Mouse (Mus musculus) lung, postnatal 25 days (tissue): ENCODE results near the gene Fbf1.
A peak's percentile ranks its signal among the peaks of the same experiment; 100 is the strongest.
"Not testable (repeated sequence)": the region's sequence is repeated elsewhere in the genome, so short reads cannot be mapped to it uniquely, and the experiment has no call there.

ENCODE experiments used
- DNase-seq: peaks from one replicate; pipeline ENCODE4 v3.0.0; 2022; ENCODE audit warnings: low spot score

The Fbf1 gene

DNA sequence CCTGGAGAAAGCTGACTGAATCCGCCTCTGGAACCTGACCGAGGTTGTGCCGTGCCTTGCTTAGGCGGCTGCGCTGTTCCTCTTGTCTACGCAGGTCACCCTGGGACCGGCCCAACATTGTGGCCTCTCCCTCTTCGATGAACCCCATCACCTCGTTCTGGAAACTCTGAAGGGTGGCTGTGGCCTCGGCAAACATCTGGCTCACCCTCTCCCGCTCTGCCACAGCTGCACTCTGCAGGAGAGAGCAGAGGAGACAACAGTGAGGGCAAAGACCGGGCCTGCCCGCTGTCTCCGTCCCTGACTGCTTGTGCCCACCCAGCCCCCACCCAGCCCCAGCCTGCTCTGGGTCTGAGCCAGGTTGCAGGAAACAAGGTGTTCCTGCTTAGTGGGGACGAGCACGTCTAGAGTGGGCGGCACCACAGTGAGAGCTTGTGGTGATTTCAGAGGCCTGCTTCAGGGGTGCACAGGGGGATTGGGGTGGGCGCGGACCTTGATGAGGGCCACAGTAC is 60.1 kb downstream of the Fbf1 start:
- no peak for DNase-seq

DNA sequence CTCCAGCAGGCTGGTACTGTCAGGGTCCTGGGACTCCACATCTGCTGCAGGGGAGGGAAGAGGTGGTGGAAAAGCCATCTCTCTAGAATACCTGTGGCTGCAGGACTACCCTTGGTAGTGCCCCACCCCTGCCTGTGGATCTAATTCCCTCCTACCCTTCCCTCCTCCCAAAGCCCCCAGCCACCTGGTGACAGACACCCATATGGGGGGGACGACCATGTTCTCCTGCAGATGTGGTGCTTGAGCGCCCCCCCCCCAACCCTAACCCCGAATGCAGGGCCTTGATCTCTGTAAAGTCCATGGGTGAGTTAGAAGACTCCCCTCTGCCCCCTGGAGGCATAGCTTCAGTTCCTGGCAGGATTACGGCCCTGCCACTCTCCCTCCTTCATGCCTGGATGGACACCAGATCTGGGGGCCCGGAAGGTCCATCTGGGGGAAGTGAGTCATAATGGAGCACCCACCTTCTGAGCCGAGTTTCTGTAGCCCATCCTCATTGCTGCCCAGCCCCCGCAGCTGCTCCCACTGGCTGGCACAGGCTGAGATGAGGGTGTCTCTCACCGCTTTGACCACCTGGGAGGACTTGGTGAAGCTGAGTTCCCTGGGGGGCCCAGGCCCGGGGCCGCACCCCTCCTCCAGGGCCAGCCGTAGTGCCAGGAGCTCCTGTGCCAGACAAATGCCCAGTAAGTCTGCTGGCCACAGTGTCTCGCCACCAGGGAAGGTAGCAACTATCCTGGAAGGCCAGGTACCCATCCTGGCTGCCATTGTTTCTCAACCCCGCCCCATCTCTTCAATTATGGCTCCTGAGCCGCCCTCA is 60.8 kb downstream of the Fbf1 start:
- no peak for DNase-seq

DNA sequence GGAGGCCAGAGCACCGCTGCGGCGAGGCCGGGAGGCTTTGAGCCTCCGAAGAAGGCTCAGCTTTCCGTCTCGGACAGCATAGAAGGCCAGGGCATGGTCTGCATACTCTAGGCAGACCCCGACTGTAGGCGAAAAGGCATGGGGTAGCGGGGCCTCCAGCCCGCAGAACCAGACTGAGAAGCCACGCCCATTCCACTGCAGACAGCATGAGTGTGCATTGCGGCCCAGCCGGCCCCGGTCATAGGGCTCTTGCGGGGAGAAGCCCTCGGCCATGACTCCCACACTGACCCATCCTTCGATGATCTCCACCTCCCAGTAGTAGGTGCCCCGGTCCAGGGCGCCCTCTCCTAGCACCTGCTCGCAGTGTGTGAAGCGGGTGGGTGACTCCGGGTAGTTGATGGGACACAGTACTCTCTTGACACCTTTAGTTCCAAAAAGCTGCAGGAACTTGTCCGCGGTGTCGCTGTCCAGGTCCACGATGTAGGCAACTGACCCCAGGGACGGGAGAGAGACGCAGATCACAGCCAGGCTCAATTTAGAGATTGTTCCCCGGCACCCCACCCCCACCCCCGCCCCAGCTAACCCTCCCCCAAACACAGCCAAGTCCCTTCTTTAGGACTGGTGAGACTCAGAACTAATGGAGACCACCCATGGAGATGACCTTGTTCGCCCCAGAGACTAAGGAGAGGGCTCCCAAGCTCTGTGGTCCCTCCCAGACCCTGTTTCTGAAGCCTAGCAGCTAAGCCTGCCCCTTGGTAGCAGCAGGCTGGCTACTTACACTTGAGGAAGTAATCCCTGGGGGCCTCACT is 61.6 kb downstream of the Fbf1 start:
- DNase-seq = no peak

DNA sequence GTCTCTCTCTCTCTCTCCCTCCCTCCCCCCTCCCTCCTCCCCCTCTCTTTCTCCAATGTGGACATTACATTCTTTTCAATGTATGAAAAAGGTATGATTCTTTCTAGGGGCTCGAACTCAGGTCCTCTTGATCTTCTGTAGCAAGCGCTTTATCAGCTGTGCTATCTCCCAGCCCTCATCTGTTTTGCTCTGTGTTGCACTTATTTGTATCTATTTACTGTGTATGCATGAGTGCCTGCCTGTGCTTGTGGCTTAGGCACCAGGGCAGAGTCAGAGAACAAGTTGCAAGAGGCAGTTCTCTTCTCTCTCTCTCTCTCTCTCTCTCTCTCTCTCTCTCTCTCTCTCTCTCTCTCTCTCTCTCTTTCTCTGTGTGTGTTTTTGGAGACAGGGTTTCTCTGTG is 62.9 kb downstream of the Fbf1 start:
- DNase-seq = no peak

DNA sequence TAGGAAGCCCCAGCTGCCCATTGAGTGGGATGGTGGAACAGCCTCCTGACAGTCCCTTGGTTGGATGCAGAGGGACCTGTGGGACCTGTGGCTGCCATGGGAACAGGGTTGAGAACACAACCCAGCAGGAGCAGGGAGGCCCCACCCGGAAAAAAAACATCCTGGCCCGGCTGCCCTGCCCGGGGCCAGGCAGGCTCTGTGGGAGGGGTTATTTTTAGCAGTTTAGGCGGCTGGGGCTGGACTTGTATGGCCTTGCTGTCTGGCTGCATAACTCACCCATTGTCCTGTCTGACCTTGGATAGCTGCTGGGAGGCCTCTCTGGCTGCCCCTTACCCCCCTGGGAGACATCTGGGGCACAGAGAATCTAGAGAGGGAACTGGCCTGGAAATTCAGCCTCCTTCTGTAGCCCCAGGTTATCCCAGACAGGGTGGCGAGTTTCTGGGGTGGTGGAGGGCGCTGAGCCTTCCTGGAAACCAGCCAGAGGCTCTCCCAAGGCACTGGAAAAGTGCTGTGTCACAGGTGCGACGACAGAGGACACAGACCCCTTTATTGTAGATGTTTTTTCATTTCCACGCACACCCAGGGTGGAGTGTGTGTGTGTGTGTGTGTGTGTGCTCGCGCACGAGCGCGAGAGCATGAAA is 63.8 kb downstream of the Fbf1 start:
- peak; percentile 79 for DNase-seq

DNA sequence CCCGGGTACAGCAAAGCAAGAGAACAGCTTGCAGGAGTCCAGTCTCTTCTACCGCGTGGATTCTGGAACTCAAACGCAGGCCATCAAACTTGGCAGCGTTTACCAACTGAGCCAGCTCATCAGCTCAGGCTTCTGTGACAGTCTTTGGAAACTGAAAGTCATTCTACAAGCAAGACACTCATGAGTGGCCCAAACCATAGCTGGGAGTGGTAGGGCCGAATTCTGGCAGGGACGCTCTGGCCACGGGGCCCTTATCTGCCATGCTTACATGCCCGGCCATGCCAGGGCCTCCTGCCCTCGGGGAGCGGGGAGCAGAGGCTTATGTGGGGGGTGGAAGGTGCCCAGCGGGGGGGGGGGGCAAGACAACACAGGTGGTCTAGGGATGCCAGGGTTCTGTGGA is 64.4 kb downstream of the Fbf1 start:
- DNase-seq = no peak

DNA sequence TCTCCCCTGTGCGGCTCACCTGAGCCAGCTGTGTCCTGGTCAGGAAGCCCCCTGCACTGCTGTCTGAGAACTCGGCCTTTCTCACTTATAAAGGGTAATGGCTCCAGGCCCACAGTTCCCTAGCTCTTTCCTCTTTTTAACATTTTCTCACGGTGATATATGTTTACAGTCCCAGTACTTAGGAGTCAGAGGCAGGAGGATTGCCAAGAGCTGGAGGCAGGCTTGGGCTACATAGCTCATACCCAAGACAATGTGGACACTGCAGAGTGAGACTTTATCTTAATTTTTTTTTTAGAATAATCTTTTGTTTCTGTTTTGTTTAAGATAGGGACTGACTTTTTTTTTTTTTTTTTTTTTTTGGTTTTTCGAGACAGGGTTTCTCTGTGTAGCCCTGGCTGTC is 65.5 kb downstream of the Fbf1 start:
- DNase-seq = no peak

DNA sequence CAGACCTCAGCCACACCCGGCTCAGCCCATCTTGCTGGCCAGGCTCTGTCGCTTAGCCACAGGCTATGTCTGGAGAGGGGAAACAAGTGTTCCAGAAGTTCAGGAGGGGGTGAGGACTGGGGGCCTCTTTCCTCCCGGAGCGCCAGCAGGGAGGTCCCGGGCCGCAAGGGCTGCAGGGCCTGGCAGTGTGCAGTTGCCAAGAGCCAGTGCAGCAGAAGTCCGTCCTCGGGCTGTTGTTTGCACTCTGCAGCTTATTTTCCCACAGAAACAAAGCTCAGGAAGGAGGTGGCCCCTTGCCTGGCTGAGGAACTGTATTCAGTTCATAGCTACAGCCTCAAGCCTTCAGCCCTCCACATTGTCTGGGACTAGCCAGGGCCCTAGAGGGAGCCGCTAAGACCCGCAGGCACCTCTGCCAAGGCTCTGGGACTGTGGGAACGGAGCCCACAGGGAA is 66.0 kb downstream of the Fbf1 start:
- no peak for DNase-seq

DNA sequence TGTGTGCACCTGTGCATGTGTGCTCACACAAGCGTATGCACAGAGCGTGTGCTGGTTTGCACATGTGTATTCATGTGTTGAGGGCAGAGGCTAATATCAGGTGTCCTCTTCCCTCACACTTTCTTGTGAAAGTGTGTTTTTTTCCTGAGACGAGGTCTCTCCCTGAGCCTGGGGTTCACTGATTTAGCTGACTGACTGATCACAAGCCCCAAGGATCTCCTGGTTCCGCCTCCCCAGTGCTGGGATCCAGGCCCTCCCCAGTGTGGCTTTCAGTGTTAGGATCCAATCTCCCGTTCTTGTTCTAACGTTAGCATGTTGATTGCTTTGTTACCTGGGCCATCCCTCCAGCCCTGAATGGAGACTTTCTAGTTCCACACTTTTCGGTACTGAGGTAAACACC is 67.1 kb downstream of the Fbf1 start:
- DNase-seq = no peak

DNA sequence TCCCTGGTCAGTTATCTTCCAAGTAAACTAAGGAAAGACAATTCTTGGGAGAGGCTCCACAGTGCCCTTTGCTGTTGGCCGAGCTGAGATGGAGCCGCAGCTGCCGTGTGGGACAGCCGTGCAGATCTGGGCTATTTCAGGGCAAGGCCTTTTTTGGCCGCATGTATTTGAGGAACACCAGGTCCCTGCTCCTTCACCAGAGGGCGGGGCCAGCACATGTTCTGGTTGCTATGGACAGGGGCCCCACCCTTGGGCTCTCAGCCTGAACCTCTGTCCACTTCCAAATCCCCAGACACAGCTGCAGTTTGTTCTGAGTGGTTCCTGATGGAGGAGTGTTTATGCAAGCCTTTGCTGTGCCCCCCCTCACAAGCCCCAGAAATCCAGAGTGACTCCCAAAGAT is 67.6 kb downstream of the Fbf1 start:
- peak; percentile 85 for DNase-seq

DNA sequence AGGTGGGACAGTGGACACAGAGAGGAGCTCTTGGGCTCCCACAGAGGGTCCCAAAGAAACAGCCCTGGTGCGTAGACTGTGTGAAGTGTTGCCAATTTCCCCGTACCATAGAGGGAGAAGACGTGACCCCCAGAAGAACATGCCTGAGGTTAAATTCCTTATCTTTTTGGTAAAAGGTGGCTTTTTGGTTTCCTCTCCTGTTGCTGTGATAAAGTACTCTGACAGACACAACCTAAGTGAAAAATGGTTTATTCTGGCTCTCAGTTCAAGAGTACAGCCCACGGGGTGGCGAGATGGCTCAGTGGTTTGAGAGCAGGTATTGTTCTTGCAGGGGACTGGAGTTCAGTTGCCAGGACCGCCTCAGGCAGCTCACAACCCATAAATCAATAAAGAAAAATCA is 68.5 kb downstream of the Fbf1 start:
- no peak for DNase-seq

DNA sequence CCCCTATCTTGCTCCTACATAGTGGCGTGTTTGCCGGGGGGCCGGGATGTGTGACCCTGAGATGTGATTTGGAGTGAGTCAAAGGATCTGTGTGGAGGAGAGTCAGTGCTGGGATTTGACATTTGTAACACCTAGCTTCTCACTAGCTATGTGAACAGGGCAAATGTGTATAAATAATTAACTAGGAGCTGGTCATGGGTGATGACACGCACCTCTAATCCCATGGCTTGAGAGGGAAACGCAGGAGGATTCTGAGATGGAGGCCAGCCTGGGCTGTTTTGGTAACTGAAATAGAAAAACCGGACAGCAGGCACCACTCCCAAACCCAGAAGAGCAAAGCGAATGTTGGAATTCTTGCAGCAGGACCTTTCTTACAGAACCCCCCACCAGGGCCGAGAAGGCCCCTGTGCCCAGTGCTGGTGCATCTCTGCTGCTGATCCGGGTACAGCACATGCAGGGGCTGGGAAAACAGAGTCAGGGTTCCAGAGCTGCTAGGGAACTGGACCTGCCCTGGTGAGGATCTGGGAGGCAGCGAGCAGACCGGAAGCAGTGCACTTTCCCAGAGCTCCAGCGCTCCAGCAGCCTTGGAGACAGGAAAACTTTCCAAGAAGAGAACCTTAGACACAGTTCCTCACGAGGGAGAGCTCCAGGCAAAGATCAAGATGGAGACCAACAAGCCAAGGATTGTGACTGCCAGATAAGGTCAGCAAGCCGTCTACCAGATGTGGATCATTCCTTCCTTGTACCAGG is 69.1 kb downstream of the Fbf1 start:
- DNase-seq = no peak

DNA sequence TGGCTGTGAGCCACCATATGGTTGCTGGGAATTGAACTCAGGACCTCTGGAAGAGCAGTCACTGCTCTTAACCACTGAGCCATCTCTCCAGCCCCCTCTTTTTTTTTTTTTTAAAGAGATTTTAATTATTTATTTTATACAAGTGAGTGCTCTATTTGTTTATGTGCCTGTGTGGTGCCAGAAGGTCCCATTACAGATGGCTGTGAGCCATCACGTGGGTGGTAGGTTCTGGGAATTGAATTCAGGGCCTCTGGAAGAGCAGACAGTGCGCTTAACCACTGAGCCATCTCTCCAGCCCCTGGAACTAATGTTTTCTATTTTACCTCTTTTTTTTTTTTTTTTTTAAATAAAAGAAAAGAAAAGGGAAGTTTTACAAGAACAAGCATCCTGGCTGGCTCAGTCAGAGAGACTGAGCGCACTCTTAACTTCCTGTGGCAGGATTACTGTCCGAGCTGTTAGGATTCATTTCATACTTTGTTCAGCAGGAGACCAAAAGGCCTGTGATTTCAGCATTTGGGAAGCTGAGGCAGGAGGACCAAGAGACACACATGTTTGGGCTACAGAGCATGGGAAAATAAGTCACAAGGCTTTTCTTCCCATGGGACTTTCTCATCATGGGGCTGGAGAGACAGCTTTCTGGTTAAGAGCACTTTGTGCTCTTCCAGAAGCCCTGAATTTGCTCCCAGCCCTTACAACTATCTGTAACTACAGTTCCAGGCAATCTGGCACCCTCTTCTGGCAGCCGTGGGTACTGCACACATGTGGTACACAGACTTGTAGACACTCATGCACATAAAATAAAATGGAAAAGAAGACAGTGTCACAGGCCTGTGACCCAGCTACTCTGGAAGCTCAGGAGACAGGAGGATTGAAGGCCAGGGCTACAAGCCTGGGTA is 71.5 kb downstream of the Fbf1 start:
- DNase-seq = no peak

DNA sequence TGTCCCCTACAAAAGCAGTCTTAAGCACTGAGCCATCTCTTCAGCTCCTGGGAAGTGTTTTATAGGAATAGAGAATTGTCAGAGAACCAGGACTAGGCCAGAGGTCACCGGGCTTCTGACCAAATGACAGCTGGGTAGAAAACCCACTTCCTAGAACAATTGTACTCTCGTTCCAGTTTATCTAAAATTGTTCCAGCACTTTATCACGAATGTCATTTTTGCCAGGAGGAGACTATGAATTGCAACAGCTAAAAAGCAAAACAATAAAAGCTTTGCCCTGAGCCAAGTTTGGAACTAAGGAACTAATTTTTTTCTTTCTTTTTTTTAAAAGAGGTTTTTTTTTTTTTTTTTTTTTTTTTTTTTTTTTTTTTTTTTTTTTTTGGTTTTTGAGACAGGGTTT is 72.4 kb downstream of the Fbf1 start:
- DNase-seq = peak; percentile 76

DNA sequence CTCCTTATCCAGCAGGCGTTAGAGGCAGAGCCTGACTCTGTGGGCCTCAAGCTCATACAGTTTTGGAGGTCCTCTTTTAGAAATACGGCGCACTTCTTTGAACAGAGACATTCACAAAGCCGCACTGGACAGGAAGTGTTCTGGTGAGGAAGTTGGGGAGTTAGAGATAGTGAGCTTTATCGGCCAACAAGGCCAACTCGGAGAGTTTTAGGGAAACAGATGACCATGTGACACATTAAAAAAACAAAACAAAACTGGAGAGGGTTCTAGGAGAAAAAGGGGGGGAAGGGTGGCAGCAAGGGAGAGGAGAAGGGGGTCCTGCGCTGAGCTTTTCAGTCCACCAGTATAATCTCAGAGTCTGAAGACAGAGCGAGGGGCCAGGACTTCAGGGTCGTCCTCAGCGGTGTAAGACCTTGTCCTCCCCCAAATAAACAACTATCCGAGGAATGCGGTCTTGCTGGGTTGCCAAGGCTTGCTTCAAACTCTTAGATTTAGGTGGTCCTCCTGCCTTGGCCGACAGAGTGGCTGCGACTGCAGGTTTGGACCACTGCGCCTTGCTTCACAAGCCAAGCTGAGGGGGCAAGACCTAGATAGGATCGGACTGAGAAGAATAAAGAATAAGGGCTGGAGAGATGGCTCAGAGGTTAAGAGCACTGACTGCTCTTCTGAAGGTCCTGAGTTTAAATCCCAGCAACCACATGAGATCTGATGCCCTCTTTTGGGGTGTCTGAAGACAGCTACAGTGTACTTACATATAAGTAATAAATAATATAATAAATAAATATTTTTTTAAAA is 74.0 kb downstream of the Fbf1 start:
- DNase-seq = no peak

DNA sequence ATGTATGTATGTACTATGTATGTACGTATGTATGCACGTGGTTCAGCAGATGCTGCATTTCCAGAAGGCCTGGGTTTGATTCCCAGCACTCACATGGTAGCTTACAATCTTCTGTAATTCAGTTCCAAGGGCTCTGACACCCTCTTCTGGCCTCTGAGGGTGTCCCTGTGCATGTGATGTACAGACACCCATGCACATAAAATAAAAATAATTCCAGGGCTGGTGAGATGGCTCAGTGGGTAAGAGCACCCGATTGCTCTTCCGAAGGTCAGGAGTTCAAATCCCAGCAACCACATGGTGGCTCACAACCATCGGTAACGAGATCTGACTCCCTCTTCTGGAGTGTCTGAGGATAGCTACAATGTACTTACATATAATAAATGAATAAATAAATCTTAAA is 75.0 kb downstream of the Fbf1 start:
- DNase-seq = not testable (repeated sequence)
